Mouse (Mus musculus) embryonic fibroblast, embryonic 13.5 days (primary cell): ENCODE measurements around the gene Polr1b.

Experiments
- CTCF ChIP-seq: IDR thresholded peaks from 2 replicates; pipeline ENCODE4 v1.5.1; 2011; ENCODE audit warnings: mild to moderate bottlenecking, control low read depth, low read length, moderate library complexity, borderline replicate concordance; ENCODE audit not compliant: insufficient read depth
- POLR2A ChIP-seq: IDR thresholded peaks from 2 replicates; pipeline ENCODE4 v1.6.1; 2011; ENCODE audit warnings: low read depth, mild to moderate bottlenecking, control low read depth, low read length, moderate library complexity

DNA sequence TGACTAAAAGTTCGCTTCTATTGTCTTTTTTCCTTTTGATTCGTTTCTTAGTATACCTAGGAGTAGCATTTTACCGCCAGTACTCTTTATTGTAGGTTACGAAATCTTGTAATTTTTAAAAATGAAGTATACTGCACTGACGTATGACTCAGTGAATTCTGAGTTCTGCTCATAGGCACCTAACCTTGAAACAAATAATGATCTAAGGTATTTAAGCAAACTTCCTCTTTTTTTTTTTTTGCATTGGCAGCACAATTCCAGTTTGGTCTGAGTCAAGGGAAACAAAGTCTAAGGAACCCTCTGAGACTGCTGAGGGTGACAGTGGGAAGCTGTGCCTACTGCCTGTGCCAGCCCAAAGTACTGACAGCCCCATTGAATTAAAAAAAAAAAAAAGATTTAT lies 17.3 kb upstream of the Polr1b start:
- TF ChIP-seq CTCF (no peak), POLR2A (no peak)
